Mouse (Mus musculus): ENCODE data around the gene Col6a1.

Col6a1 gene

DNA sequence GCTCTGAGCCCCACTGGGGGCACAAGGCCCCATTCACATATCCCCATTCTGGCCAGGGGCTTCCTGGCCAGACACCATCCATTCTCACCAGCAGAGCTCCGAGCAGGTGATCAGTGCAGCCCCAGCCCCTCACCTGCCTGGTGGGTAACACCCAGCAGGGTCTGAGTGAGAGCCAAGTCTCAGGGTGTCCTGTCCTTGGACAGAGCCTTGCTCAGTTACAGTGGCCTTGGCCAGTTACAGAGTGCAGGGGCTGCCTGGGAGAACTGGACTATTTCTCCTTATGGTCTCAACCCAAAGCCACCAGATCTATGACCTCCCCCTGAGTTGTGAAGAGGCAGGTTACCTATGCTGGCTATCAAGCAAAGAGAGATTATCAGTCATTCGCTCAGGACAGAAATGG, 871 bp downstream of the Col6a1 start:
- intact Hi-C loops (cut with DNase I) = loop anchor here (5.0 kb wide), 1 partner anchor 173 kb away; no protein-coding TSS in a partner anchor

GRCm38 (mm10) chr10:76724231-76724736, 1.7 kb downstream of the Col6a1 start:
- intact Hi-C loops (cut with DNase I) = no loop called here

DNA sequence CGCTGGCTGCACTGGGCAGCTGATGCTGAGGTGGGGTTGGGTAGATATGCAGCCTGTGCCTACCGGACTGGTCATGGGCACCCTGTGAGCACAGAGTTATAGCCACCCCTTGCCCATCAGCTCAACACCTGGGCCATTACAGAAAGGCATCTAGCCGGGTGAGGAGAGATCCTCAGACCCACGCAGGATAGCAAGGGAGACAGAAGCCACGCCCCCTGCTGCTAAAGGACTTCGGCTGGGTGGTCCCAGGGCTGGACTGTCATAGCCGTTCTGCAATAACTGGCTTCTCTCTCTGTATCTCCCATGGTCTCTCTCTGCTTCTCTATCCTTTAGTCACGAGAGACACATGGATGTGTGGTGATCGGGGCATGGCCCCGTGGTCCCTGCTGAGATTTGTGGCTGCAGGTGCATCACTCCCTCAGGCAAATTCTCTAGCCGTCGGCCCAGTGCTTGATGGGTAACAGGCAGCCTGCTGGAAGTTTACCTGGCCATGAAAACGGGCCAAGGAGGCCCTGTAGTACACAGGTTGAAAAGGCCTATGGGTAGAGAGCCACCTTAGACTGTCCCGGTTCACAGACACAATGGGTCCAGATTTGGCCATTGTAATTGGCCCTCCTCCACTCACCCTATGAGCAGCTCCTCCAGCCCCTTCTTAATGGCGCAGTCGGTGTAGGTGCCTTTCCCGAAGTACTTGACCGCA, 3.1 kb downstream of the Col6a1 start:
- intact Hi-C loops (cut with DNase I) = no loop called here

GRCm38 (mm10) chr10:76721746-76722145, 4.2 kb downstream of the Col6a1 start:
- intact Hi-C loops (cut with DNase I) = no loop called here

GRCm38 (mm10) chr10:76721216-76721615, 4.8 kb downstream of the Col6a1 start:
- intact Hi-C loops (cut with DNase I) = no loop called here

GRCm38 (mm10) chr10:76717631-76718030, 8.3 kb downstream of the Col6a1 start:
- intact Hi-C loops (cut with DNase I) = no loop called here

DNA sequence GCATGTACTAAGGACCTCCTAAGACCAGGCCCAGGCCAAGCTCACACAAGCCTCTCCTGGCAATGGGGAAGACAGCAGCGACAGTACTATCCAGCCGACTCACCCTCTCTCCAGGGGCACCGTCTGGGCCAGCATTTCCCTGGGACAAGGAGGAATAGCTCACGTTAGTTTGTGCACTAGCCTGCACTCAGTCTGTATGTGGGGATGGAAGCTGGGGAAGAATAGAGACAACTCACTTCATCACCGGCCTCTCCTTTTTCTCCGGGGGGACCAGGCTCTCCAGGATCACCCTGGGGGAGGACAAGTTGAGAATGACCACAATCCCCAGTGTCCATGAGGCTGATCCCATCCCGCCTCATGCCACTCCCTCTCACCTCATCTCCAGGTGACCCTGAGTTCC, 8.9 kb downstream of the Col6a1 start:
- intact Hi-C loops (cut with DNase I) = no loop called here

GRCm38 (mm10) chr10:76714303-76714702, 11.7 kb downstream of the Col6a1 start:
- intact Hi-C loops (cut with DNase I) = no loop called here

- intact Hi-C loops (cut with DNase I) = no loop called here
These were observed 13.5 kb downstream of the Col6a1 start for GRCm38 (mm10) chr10:76712500-76712899.

- intact Hi-C loops (cut with DNase I) = no loop called here
These were observed 14.6 kb downstream of the Col6a1 start for GRCm38 (mm10) chr10:76711331-76711730.

DNA sequence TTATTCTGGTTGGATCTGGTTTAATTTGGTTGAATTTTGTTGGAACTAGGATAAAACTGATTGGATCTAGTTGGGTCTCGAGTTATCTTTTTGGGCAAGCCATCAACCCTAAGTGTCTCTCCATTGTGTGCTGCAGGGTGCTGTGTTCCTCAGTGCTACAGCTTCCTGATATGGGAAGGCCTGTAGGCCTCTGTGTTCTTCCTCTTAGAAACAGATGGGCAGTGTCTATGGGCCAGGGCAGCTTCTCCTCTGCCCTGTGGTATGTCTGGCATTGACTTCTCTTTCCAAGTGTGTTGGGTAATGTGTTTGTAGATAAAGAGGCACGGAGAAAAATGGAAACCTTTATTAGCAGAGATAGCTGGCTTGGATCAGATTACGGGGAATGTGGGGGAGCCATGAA, 17.5 kb downstream of the Col6a1 start:
- intact Hi-C loops (cut with DNase I) = no loop called here

- intact Hi-C loops (cut with DNase I) = no loop called here
These were observed 18.4 kb downstream of the Col6a1 start for GRCm38 (mm10) chr10:76707584-76707983.

DNA sequence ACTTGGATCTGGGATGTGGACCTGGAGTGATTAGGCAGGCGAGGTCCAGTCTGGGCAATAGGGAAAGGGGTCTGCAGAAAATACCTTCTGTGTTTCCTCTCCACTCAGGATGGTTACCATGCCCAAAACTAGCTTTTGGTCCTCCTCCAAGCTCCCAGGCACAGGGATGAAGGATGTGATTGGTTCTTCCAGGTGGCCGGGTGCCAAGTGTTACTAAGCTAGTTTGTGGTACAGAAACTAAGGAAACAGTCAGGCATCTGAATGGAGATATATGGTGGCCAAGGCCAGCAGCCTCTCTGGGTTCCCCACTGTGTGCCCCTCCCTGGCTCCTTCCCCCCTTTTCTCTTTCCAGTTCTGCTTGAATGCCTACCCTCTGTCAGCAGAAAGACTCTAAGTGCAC, 19.0 kb downstream of the Col6a1 start:
- intact Hi-C loops (cut with DNase I) = no loop called here

GRCm38 (mm10) chr10:76704358-76704757, 21.6 kb downstream of the Col6a1 start:
- intact Hi-C loops (cut with DNase I) = no loop called here

DNA sequence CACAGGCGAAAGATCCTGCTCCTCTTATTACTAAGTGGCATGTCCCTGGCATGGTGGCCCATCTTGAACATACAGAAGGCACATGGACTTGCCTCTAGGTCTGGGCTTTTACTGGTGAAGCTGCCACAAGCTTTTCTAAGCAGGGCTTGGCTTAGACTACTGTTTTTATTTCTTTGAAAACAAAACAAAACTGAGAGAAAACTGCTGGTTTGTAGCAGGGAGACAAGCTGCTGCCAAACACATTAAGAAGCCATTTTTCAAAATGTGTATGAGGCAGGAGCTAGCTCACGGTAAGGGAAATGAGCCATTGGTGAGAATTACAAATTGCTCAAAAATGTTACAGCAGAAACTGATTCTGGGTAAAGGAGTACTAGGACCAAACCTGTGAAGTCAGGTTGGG, 24.5 kb downstream of the Col6a1 start:
- intact Hi-C loops (cut with DNase I) = no loop called here

DNA sequence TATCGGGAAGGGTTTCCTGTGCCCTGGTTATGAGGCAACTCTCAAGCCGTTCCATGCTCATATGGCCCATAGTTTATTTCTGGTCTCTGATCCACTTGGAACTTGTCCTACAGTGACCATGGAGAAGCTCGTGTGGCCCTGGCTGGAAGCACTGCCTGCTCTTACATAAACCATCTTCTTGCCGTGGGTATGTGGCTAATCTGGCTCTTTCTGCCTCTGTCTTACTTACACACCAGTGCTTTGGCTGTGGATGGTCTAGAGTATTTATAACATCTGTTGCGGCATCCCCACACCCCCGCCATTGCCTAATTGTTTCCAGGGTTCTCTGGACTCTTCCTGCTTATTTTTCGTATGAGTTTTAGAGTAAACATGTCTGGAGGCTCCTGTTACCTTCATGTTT, 26.2 kb downstream of the Col6a1 start:
- intact Hi-C loops (cut with DNase I) = no loop called here

DNA sequence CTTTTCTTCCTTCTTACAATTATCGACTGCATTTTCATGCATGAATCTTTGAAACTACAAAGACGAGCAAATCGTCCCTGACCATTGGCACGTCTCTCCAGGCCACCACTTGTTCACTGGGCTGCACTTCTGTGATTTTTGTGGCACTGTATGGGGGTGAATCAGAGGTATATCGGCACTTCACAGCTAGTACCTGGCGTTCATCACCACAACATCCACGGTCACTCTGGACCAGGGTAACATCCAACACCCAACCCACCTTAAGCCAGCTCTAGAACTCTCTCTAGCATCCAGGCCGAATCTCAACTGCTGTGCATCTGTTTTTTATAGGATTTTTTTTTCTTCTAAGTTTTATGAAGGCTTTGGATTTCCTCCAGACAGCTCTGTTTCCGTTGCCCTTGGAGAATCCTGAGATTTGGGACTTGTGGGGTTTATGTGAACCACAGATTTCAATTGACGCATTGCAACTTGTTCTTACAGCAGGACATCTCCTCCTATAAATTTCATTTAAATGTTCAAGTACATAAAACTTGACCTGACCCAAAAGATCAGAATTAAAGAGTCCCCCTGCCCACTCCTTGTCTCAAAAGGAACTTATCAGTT, 30.6 kb downstream of the Col6a1 start:
- intact Hi-C loops (cut with DNase I) = no loop called here

GRCm38 (mm10) chr10:76694765-76695164, 31.2 kb downstream of the Col6a1 start:
- intact Hi-C loops (cut with DNase I) = no loop called here

- intact Hi-C loops (cut with DNase I) = no loop called here
These were observed 32.5 kb downstream of the Col6a1 start for GRCm38 (mm10) chr10:76693446-76693845.

DNA sequence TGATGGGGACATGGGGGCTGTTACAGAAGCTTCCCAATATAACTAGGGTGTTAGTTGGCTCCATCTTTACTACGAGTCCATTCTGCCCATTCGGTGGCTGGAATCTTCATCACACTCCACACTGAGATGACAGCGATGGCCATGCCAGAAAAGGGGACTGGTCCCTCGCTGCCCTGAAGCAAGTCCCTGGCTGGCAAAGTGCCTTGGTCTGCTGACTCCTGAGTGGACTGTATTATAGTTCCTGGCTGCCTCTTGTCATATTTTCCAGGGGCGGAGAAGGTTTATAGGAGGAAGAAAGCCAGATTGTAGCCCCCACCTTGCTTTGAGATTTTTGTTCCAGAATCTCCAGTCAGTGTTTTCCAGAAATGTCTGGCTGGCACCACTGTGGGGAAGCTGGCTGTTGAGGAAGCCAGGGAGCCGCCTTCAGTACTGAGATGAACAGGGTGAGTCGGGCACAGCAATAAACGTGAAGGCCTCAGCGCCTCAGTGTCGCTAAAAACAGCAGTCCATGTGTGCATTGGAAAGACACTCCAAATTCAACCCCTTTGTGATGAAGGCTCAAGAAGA, 40.4 kb downstream of the Col6a1 start:
- intact Hi-C loops (cut with DNase I) = no loop called here

- intact Hi-C loops (cut with DNase I) = no loop called here
These were observed 42.0 kb downstream of the Col6a1 start for GRCm38 (mm10) chr10:76683977-76684376.

DNA sequence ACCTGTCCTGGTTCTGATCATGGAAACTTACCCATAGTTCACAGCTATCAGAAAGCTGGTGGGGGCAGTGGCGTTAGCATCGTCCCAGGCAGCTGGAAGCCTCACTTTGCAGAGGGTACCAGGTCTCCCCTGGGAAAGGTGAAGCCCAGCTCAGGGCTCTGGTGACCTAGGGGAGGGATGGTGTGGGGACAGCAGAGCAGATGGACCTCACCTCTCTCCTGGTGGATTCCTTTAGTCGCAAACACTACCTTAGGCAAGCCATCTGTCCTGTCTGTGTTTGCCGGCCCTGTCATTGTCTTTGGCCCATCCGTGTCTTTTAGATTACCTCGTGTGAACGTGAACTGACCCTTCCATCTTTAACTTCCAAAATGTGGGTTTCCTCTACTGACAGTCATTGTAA, 42.5 kb downstream of the Col6a1 start:
- intact Hi-C loops (cut with DNase I) = no loop called here

DNA sequence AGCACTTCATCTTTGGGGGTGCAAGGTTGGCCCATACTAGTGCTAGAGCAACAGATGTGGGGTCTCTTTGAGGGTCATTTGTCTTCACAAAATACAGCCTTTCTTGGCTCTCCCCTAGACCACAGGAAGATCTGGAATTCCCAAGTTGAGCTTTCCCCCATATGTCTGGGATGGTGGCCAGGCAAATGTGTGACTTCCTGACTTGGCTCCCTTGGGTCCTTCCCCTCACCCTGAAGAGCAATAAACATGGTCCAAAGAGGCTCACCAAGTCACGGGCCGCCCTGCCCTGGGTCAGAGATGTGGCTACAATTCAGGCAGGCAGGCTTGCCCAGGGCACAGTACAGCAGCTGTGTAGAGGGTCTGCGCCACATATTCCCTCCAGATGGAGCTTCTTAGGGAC, 44.1 kb downstream of the Col6a1 start:
- intact Hi-C loops (cut with DNase I) = no loop called here
